Mouse (Mus musculus) cerebellum, adult 9-11 months (tissue): ENCODE data around the gene Tbxas1.
A peak's percentile ranks its signal among the peaks of the same experiment; 100 is the strongest.

Experiments used
- DNase-seq: peaks from one replicate; pipeline ENCODE4 v3.0.0; 2022

Gene Tbxas1

DNA sequence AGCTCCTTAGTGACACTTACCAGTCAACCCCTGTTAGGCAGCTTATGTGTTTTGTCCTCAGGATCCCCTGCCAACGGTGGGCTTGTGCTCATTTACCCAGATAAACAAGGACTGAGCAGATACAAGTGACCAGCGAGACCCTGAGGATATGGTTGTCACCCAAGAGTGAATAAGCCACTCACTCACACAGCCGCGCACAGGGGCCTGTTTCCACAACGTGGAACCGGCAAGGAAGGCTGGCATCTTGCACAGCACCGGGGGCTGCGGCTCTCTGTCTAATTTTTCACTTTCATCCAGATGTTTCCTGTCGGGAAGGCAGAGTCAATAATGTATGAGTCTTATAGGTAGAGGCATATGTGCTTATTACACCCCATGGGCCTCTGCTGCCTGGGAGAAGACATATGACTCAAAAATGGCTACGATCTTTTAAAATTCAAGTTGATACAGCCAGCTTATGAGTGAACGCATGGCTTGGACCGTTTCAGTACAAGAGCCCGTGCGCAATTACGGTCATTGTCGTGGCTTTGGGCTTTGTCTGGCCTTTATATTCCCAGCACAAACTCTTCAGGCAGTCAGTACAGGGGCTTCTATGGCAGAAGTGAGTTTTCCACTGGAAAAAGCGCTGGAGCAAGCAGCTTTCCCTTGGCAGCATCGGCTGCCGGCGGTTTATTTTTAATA, 130.2 kb downstream of the Tbxas1 start:
- no peak for DNase-seq

DNA sequence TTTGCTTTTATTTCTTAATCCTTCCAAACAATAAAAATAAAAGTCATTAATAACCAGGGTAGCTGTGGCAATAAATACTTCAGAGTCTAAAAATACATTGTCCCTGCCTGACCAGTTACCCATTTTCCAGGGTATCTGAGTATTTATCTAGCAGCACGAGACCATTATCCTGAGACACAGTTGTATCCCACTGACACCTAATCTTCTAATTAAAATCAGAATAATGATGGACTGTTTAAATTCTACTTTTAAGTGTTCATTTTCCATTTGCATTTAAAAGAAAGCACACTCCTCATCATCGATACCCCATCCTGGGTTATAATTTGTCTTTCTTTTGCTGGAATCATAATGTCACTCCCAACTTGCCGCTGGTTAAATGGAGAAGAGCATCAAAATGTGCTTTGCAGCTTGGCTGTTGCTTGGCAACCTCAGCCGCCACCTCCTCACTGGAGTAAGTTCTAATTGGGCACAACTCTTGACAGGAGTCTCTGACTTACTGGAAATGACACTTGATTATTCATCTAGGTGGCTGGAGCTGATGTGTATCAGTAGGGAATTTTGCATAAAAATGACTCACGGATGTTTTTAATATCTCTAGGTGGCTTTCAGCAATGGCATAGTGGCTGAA, 130.9 kb downstream of the Tbxas1 start:
- no peak for DNase-seq

DNA sequence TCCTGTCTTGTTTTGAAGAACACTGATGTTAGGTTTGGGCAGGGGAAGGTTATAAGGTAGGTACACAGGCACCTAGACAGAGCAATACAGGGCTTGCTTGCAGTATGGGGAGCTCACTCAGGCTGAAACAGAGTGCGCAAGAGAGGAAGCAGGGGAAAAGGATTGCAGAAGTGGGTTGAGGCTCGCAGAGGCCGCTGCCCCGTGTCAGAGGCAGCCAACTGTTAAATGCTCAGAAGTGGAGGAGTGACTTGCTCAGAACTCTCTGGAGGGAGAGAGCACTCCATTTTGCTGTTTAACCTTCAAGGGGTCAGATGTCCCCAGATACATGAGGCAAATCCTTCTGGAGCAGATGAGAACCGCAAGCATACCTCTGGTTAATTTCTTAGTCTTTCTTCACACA, 132.0 kb downstream of the Tbxas1 start:
- DNase-seq: no peak

DNA sequence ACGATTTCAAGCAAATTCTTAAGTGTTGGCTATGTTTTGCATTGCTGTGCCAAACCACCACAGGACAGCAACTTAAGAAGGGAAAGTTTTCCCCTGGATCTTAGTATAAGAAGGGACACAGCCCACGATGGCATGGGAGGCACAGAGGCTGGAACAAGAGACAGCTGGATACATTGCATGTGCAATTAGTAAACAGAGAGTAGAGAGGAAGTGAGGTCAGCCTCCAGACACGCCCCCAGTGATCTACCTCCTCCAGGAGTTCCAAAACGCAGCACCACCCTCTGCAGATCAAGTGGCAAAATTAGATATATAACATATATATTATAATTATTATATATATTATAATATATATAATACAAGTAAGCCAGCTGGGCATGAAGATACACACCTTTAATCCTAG, 132.9 kb downstream of the Tbxas1 start:
- DNase-seq: no peak

DNA sequence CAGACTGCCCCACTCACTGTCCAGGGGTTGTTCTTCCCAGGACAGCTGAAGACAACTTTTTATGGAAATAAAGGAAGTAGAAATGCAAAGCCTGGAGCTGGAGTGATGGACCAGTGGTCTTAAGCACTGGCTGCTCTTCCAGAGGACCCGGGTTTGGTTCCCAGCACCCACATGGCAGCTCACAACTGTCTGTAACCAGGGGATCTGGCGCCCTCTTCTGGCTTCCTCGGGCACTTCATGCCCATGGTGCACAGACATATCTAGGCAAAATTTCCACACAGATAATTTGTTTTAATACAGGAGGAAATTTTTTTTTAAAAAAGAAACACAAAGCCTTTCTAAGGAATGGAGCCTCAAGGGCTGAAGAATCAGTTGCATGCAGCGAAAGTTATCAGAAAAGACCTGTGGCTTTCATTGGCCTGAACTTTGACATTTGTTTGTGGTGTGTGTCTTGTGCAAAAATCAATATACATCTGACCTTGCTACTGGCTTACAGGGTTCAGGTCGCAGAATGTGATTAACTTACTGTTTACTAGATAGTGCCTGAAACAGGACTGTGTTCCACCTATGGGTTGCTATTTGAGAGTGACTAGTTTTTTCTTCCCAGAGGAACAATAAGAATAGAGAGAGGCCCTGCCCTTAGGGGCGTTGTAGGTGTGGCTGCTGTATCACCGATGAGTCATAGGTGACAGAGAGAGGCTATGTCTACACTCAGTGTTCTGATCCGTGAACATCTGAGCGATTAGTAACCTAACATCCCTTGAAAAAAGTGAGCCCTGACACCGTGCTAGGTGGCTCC, 138.0 kb downstream of the Tbxas1 start:
- DNase-seq: no peak

DNA sequence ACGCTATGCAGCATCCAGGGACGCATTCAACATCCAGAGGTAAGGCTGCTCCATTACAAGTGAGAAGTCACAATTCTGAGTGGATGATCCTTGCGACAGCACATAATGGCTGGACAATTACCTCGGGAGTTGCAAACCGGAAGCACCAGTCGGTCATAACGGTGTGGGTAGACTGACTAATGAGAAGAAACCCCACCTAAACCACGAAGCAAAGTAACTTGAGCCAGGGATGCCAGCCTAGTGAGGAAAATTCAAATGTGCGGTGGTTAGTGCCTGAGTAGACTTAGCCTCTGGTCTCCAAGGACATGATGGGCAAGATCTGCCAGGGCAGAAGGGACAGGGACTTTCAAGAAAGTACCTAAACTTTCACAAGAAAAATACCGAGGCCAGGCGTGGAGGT, 142.7 kb downstream of the Tbxas1 start:
- no peak for DNase-seq

DNA sequence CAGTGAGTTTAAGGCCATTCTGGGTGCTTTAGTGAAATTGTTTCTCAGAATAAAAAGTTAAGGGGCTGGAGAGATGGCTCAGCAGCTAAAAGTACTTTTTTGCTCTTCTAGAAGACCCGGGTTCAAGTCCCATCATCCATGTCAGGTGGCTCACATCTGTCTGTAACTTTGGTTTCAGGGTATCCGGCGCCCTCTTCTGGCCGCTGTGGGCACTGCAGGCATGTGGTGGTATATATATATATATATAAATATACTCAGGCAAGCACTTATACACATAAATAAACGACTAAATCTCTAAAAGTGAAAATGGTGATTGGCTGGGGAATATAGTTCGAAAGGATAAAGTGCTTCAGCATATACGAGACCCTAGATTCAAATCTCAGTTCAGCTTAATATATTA, 143.6 kb downstream of the Tbxas1 start:
- DNase-seq: no peak

DNA sequence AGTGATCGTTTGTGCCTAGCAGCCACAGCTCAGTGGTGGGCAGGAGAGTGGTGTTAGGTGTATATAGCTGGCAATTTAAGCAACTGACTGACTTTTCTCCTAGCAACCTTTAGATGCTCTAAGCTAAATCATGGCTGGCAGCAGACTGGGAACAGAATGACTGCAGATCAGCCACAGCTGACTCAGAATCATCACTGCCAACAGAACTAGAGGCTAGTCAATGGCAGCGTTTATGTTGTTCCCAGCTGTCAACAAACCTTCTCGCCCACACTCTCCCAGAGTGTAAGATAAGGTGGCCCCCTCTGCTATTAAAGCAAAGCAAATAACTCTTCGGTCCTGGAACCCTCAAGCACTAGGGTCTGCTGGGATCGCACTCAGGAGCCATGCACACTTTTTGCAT, 144.0 kb downstream of the Tbxas1 start:
- DNase-seq: no peak

DNA sequence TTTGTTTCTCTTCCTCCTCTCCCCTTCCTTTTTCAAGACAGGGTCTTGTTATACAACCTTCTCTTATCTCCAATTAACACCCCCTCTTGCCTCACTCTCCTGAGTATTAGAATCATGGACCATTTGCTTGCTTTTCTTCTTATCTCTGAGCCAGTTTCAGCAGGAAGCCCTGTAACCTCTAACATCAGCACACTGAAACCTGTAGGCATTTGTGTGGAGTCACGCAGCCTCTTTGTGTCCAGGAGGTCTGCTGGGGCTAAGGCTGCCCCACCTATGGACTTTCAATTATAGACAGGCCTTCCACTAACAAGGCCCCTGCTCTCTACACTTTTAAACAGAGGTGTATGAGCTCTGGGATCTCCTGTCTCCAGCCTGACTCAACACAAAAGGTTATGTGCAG, 146.7 kb downstream of the Tbxas1 start:
- no peak for DNase-seq

DNA sequence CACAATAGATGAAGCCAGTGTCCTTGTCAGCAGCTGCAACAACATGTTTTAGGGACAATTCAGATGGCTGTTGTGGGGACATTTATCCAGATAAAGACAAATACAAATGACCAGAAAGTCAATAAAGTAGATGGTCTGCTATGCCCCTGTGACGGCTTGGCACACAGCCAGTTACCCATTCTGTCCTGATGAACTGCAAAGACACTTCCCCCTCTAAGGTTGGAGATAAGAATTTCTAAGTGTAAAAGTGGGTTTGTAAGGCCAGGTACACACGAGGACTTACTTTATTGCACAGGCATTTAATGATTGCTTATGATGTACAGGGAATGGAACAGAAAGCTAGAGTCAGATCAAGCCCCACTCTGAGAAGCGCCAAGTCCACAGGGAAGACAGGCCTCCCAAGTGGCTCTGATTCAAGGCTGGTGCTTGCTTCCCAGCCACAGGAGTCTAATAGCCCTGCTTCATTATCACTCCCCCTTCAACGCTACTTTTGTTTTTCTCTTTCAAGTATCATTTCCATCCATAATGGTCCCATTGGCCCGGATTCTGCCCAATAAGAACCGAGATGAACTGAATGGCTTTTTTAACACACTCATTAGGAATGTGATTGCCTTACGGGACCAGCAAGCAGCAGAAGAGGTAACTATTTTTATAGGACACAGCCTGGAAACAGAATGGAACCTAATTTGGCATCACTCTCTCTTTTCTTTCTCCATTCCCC, 147.4 kb downstream of the Tbxas1 start:
- no peak for DNase-seq

DNA sequence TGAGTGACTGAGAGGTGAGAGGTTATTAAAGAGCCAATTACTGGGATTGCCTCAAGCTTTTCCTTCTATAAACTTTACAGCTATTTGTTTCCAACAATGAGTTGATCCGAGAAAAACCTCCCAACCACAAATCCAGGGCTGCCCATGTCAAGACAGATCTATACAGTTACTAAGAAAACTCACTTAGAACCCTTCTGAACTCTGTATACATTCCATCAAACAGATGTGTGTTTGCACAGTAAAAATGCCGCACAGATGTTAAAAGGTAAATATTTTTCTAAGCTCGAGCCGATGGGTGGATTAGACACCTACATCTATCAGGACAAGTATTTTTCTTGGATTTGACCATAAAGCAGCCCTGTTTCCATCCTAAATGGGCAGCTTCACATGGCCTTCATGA, 149.4 kb downstream of the Tbxas1 start:
- no peak for DNase-seq

DNA sequence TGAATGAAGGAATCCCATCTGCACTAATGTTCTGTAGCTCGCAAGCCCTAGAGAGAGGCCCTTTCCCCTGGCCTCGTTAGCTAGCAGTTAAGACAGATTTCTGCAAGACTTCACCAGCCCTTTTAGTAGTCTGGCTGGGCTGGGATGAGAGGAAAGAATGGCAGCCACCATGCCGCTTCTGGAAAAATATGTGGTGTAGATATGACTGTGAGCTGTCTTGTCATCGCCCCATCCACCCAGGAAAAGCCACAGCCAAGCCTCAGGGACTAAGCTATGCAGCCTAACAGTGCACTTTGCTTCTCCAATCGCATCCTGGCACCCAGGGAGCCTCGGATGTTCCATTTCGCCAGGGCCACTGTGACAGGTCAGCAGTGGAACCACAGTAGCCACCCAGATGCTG, 149.8 kb downstream of the Tbxas1 start:
- no peak for DNase-seq

DNA sequence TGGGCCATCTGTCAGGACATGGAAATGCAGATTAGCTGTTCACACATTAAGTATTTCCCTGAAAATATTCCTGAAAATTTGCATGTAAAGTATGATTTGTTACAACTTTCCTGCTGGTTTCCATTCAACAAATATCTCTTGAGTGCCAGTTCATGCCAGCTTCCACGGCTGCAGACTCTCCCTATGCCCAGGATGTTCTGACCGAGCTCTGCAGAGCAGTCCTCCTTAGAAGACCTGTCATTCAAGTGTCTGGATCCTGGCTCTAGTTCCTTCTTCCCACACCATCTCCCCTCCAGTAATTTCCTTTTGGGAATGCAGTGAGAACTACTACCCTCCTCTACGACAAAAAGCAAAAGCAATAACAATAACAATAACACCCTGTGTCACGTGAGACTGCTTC, 155.5 kb downstream of the Tbxas1 start:
- DNase-seq: no peak

DNA sequence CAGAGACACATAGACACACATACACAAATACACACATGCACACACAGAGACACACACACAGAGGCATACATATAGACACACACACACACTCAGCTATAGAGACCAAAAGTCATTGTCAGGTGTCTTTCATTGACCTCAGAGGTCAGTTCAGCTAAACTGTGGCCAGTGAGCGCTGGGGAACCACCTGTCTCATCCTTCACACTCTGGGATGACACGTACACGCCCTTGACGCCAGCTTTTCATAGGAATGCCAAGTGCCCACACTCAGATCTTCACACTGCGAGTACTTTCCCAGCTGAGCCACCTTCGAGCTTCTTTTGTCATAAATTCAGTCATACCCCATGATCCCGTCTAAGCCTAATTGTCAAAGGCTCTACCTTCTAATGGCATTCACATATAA, 158.5 kb downstream of the Tbxas1 start:
- DNase-seq: no peak

DNA sequence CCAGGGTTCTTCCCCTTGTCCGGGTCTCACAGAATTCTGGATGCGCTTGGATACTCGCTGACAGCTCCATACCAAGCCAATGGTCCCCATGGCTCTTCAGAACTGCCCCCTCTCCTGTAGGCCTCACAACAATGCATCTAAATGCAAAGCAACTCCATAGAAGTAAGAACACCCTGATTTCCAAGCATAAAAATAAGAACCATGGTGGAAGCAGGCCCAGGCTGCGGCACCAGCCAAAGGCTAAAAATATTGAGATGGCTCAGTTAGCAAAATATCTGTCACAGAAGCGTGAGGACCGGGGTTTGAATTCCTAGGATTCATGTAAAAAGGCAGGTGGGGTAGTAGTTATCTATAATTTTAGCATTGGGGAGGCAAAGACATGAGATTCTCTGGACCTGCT, 159.8 kb downstream of the Tbxas1 start:
- no peak for DNase-seq

DNA sequence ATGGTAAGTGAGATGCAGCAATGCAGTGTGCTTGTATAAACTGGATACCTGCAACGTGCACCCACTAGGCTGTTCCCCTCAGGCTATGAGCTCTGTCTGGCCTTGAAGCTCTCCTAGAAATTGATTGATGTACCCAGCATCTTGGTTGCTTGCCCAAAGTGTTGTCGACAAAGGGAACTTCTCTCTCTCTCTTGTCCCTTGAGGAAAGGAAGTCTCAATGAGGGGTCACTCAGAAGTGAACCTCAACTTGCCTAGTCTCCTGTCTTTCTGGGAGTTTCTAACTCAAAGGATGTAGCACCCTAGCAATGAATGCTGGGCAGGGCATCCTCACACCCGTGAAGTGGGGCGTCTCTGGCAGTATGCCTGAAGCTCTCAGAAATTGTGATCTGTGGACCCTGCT, 161.0 kb downstream of the Tbxas1 start:
- DNase-seq: no peak

DNA sequence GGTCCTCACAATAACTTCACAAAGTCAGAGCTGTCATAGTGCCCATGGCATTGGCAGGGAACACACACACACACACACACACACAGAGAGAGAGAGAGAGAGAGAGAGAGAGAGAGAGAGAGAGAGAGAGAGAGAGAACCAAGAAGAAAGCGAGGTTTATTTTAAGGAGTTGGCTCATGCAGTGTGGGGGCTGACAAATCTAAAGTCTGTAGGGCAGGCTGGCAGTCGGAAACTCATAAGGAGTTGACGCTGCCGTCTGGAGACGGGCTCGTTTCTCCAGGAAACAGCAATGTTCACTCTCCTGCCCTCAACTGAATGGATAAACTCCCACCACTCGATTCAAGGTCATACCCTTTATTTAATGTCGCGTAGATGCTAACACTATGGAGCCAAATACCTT, 165.2 kb downstream of the Tbxas1 start:
- no peak for DNase-seq

DNA sequence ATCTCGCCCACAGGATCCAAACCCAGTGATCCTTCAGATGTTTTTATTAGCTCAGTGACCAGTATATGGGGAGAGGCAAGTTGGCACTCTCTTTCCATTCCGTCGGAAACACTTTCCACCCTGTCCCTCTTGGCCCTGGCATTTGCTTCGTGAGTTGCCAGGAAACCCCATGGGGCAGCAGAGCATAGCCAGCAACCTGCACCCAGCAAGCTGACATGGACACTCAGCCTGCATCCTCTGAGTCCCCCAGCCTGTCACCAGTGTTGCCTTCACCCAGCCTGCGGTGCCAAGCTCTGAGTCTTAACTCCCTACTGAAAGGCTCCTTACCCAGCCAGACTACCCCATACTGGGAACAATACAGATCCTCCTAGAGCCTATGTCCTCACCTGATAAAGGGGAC, 173.9 kb downstream of the Tbxas1 start:
- peak; percentile 64 for DNase-seq

DNA sequence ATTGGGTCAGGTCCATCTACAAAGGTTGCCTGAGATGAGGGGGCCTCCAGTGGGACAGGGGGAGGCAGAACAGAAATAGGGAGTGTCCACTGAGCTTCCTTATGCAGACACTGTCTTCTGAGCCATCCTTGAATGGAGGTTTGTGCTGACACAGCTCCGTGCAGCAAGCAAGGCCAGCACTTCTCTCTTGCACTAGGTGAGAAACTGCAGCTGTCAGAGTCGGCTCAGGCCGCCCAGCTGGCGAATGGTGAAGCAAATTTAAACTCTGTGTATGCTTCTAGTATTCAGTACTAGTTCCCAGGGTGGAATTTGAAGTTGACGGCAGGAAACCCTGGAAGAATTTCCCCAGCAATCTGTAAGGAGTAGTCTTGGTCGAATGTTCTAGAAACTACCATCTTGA, 175.6 kb downstream of the Tbxas1 start:
- no peak for DNase-seq

DNA sequence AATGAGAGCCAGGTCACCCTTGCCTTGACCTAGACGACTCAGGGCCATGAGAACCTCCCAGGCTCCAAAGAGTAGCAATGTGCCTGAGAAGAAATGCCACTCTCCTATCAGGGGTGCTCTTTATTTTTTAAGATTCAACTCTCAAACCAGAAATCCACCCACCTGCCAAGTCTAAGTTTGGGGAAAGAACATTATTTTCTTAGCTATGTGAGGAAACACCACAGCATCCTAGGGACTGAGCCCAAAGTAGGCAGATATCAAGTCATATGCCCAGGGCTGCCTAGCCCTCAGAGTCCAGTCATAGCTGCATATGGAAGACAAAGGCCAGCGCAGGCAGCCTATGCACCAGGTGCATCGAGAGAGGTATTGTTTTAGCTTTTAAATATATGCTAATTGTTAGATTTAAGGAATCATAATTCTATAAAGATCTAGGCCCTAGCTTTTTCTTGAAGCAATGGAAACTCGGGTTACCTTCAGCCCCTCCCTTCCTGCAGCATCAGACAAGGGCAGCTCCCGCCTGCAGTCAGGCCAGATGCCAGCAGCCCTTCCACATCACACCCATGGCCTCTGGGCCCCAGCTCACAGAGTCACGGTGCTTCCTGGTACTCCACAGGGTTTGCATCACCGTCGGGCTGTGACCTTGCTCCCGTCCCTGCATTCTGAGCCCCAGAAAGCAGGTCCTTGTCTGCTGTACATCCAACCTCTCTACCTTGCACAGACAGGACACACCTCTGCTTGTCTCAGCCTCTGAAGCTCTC, 176.8 kb downstream of the Tbxas1 start:
- peak; percentile 27 for DNase-seq

DNA sequence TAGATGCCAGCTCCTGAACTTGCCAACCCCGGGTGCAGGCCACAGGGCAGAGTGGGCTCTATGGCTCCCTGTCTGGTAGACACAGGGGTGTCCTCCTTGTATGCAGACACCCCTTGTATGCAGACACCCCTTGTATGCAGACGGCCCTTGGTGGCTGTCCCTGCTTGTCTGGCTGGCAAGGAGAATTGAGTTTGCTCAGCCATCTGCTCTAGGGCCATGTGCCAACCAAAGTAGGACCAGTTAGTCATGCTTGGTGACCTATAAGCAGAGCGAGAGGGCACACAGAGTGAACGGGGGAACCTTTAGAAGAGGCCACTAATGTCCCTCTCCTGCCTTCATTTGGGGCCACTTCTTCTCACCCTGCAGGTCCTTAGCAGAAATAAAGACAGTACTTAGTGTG, 177.4 kb downstream of the Tbxas1 start:
- DNase-seq: peak; percentile 87

DNA sequence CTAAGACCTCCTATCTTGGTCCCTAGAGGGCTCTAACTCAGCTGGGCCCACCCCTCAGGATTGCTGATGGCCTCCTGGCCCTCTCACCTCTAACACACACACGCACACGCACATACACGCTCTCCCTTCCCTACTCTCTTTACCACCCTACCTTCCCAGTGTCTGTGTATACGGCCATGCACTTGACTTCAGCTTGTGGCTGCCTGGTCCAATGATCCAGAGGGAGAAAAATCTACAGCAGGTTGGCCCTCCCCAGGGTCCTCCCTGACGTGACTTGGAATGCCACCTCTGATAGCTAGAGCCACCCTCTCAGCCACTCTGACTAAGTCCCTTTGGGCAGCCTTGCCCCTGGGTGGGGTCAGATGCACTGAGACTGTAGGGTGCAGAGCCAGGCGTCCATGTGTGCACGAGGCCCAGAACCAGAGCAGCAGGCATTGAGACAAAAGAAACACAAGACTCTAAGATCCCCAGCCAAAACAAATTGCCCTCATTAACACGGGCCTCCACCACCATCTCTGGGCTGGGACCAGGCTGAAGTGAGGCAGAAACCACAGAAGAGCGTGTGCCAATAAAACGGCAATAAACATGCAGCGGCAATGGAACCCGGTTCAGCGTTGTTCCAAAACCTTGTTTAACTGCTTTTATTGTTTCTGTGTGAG, 179.1 kb downstream of the Tbxas1 start:
- no peak for DNase-seq
